ENCODE assay signal across 21 mouse cellular contexts in the genomic region with DNA sequence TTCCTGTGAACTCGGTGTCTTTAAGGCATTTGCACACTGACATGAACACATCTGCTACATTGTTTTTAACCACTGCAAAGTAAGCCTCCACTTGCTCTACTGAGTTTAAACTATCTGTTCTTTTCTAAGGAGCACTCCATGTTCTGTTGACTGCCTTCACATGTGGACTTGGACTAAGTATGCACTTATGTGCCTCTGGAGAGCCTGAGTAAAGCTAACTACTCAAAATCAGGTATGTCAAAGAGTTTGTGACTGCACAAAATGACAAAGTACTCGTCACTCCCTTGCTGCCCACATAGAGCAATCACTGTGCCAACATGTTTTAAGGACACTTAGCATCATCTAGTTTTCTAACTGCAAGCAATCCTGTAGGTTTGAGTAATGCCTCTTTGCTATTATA.
DNase-seq lines count a peak whose midpoint lies in the region; ATAC-seq and TF ChIP-seq lines count a peak whose summit lies in the region.
"Had no signal": no experiment of that assay in that cellular context is flagged by ENCODE, and none has a peak within 500 bp of the region (broad histone marks: within the 10 kb centered on the region; RNA-seq: fewer than 3 reads in every experiment).

No protein-coding gene starts in this region.

- no peak overlapping the region for H3K4me3 ChIP-seq in lung, postnatal 0 days (ENCODE audit: low read depth, low read length)
- no peak overlapping the region for H3K4me3 ChIP-seq in lung, adult 2 months (replicated peaks; ENCODE audit: extremely low read depth, low read depth, low read length)

- no peak for TF ChIP-seq CTCF in lung, postnatal 0 days (IDR thresholded peaks at IDR 0.05)
- no peak for TF ChIP-seq CTCF in lung, adult 2 months (IDR thresholded peaks at IDR 0.05; ENCODE audit: insufficient read depth, low read length)

- no peaks in the 10 kb centered on the region for H3K9me3 ChIP-seq in lung, postnatal 0 days (ENCODE audit: low read length)
- H3K9me3 ChIP-seq: G1E had no signal

- TF ChIP-seq EP300 in lung, postnatal 0 days (IDR thresholded peaks at IDR 0.05) = peak; percentile 13; the same call in 1 of the 2 replicates

- peak; percentile 53 for DNase-seq in lung, postnatal 0 days (ENCODE audit: low spot score)
- no peak for DNase-seq in lung, postnatal 14 days
- peak; percentile 7 for DNase-seq in lung, postnatal 25 days (ENCODE audit: low spot score)
- no peak for DNase-seq in lung, adult 2 months
- DNase-seq in lung, postnatal 36 days = peak; percentile 3
- DNase-seq in lung, postnatal 4 days = no peak
- DNase-seq: adrenal gland, adult 2 months; adrenal gland, adult 8-10 months; adrenal gland, postnatal 10 days; adrenal gland, postnatal 14 days; adrenal gland, postnatal 25 days; adrenal gland, postnatal 36 days; B cell, adult 2 months; cerebellum, adult 11 months; cerebellum, adult 11-12 months; cerebellum, adult 18-20 months had no signal

- H3K9ac ChIP-seq in lung, postnatal 0 days (replicated peaks; ENCODE audit: low read depth) = no peak overlapping the region

- no peak overlapping the region for H3K27ac ChIP-seq in lung, postnatal 0 days (ENCODE audit: low read length)

- WGBS in lung, postnatal 0 days = 54% methylated on average over 2 of the region's 2 CpGs
- 53% methylated on average over 2 of the region's 2 CpGs for WGBS in lung, adult 2 months

- TF ChIP-seq POLR2A in lung, adult 2 months (IDR thresholded peaks at IDR 0.05; ENCODE audit: borderline replicate concordance, extremely low read depth, low read depth, low read length) = no peak

- no peaks in the 10 kb centered on the region for H3K4me1 ChIP-seq in lung, postnatal 0 days (ENCODE audit: insufficient read depth, low read depth, low read length)
- H3K4me1 ChIP-seq in lung, adult 2 months (ENCODE audit: control insufficient read depth, insufficient read depth, low read length) = no peaks in the 10 kb centered on the region

- peak; percentile 69 for ATAC-seq in lung, postnatal 0 days
- ATAC-seq: activated CD4-positive, CD25-positive, alpha-beta regulatory T cell, adult 4 months; CD4-positive, CD25-positive, alpha-beta regulatory T cell, adult 4 months; Patski had no signal

- H3K36me3 ChIP-seq in lung, postnatal 0 days (ENCODE audit: insufficient read depth, low read length) = no peaks in the 10 kb centered on the region
- H3K36me3 ChIP-seq: G1E had no signal

- H3K27me3 ChIP-seq in lung, postnatal 0 days (replicated peaks; ENCODE audit: insufficient read depth, low read length) = no peaks in the 10 kb centered on the region
- H3K27me3 ChIP-seq: CH12.LX had no signal

- H3K4me2 ChIP-seq in lung, postnatal 0 days (replicated peaks; ENCODE audit: low read depth, low read length) = no peak overlapping the region

Comparison
In these comparisons a context has a peak if more than half of its experiments do, and no peak if none do; other contexts are left out.
1. DNase-seq: peak in lung, postnatal 0 days (single experiment), lung, postnatal 25 days (single experiment) and lung, postnatal 36 days (single experiment); none in lung, postnatal 14 days (single experiment), lung, adult 2 months (single experiment) and lung, postnatal 4 days (0 of 2).